Mouse (Mus musculus) liver, adult 2 months (tissue): ENCODE results near the gene Pard3.

Experiments used
- CTCF ChIP-seq: fragments of 200-500 bp; IDR thresholded peaks from 2 replicates; pipeline ENCODE4 v1.5.1; 2011; ENCODE audit warnings: low read depth, low read length, control low read depth
- POLR2A ChIP-seq: fragments of 200-500 bp; IDR thresholded peaks from 2 replicates; pipeline ENCODE4 v1.6.1; 2011; ENCODE audit warnings: low read length, control low read depth; ENCODE audit not compliant: insufficient read depth; ENCODE audit errors: extremely low read depth

GRCm38 (mm10) chr8:127157087-127157486 is 93.4 kb downstream of the Pard3 start:
- TF ChIP-seq POLR2A: no peak
- no peak for TF ChIP-seq CTCF
